Mouse (Mus musculus): ENCODE results near the gene Tomm34. TPM values are rescaled to one million over a fixed set of nuclear protein-coding genes. Genes with fewer than 3 reads are reported as not detected.

The Tomm34 gene
- polyA plus RNA-seq, 1 experiment from 2014 or later: 58.7 TPM

DNA sequence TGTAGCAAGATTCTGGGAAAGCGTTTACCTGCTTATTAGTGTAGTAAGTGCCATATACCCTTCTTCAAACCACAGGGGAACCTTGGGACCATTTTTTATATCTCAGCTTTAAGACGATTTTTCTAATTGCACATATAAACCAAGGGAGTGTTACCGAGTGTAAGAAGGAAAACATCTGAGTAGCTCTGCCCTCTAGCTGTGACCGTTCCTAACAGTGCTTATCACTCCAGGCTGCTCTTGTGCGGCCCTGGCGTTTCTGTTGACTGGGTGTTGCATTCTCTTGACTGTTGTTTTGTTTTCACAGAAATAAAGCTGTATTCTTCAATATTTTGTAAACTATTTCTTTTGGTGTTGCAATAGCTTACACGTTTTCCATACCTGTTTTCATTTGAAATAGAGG lies 23.2 kb upstream of the Tomm34 start:
- WGBS: 56% methylated on average over 7 of the region's 7 CpGs
- Histone ChIP-seq H3K27me3 (ENCODE audit: insufficient read depth, poor library complexity, severe bottlenecking) (no peaks in the 10 kb centered on the region), H3K4me1 (no peaks in the 10 kb centered on the region), H3K36me3 (peaks cover 49% of the 10 kb centered on the region), H3K9me3 (no peaks in the 10 kb centered on the region), H3K4me3 (no peak overlapping the region), H3K27ac (no peak overlapping the region)
- no peak for DNase-seq (ENCODE audit: low spot score)

DNA sequence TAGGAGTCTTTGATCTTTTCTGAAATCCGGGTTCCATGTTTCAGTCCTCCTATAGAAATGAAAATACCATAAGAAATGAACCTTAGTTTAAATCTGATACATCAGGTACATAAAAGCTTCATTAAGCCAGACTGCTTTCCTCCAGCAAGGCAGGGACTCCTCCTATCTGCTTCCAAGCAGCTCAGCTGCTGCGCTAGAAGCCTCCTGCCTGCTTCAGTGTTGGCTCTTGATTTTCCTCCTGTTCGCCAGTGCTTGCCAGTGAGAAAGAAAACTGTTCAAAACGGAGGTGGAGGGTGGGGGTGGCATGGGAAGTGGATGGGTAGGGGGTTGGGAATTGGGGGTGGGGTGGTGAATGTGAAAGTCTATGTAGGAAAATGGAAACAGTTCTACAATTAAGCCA lies 18.5 kb upstream of the Tomm34 start:
- H3K9me3 ChIP-seq: no peaks in the 10 kb centered on the region
- H3K4me1 ChIP-seq: no peaks in the 10 kb centered on the region
- no peaks in the 10 kb centered on the region for H3K27me3 ChIP-seq (ENCODE audit: insufficient read depth, poor library complexity, severe bottlenecking)
- no peak for DNase-seq (ENCODE audit: low spot score)
- H3K27ac ChIP-seq: no peak overlapping the region
- WGBS: 89% methylated on average over 4 of the region's 4 CpGs
- H3K36me3 ChIP-seq: peaks cover 68% of the 10 kb centered on the region
- no peak overlapping the region for H3K4me3 ChIP-seq

GRCm38 (mm10) chr2:164087416-164088017 lies 16.5 kb upstream of the Tomm34 start:
- H3K4me1 ChIP-seq: no peaks in the 10 kb centered on the region
- WGBS: 89% methylated on average over 6 of the region's 6 CpGs
- no peak for DNase-seq (ENCODE audit: low spot score)
- H3K4me3 ChIP-seq: no peak overlapping the region
- no peaks in the 10 kb centered on the region for H3K9me3 ChIP-seq
- peaks cover 84% of the 10 kb centered on the region for H3K36me3 ChIP-seq
- no peaks in the 10 kb centered on the region for H3K27me3 ChIP-seq (ENCODE audit: insufficient read depth, poor library complexity, severe bottlenecking)
- no peak overlapping the region for H3K27ac ChIP-seq

DNA sequence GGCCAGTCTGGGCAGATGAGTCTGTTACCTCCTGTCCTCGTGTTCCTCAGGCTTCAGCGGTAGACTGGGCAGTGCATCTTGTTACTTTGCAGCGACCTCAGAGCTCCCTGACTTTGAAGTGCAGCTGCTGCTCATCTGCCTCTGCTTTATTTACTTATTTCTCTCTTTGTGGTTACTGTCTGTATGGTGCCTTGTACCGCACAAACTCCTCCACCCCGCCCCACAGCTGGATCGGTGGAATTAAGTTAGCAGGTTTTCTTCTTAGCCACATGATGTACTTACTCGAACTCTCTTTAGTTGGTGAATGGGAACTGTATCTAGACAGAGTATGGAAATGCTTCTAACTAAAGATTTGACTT lies 13.4 kb upstream of the Tomm34 start:
- H3K36me3 ChIP-seq: peaks cover 90% of the 10 kb centered on the region
- H3K4me1 ChIP-seq: no peaks in the 10 kb centered on the region
- 92% methylated on average over 7 of the region's 7 CpGs for WGBS

DNA sequence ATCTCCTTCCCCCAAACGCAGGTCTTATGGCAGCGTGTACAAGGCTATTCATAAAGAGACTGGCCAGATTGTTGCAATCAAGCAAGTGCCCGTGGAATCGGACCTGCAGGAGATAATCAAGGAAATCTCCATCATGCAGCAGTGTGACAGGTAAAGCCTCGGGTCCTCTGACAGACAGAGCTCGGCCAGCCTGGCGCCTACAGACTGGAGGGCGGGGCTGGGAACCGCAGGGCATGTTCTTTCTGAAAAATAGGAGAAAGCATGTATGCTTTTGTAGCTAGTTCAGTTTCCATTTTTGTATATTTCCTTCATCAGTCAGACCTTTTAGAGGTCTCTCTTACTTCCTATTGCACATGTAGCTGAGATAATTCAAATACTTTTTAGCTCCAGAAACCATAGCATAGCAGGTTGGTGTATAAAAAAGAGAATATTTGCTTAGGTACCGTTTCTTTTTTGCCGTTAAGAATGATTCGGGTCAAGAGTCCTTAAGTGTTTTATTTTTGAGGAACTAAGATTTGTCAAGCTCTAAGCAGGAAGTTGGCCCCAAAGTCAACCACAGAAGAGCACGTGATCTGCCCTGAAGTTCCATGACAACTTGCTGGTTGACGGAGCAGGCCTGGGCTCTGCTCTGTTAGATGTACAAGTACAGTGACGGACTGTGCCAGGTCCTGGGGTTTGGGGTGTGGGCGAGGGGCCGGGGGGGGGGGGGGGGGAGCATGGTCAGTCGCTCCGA lies 12.8 kb upstream of the Tomm34 start:
- Histone ChIP-seq H3K27me3 (ENCODE audit: insufficient read depth, poor library complexity, severe bottlenecking) (no peaks in the 10 kb centered on the region), H3K36me3 (peaks cover 85% of the 10 kb centered on the region), H3K4me1 (no peaks in the 10 kb centered on the region), H3K27ac (no peak overlapping the region), H3K4me3 (no peak overlapping the region), H3K9me3 (no peaks in the 10 kb centered on the region)
- no peak for DNase-seq (ENCODE audit: low spot score)
- WGBS: 91% methylated on average over 19 of the region's 19 CpGs

More for the DNA sequence above, 13.4 kb upstream of the Tomm34 start:
- no peaks in the 10 kb centered on the region for H3K27me3 ChIP-seq (ENCODE audit: insufficient read depth, poor library complexity, severe bottlenecking)
- H3K27ac ChIP-seq: no peak overlapping the region
- no peak for DNase-seq (ENCODE audit: low spot score)
- no peaks in the 10 kb centered on the region for H3K9me3 ChIP-seq
- no peak overlapping the region for H3K4me3 ChIP-seq

DNA sequence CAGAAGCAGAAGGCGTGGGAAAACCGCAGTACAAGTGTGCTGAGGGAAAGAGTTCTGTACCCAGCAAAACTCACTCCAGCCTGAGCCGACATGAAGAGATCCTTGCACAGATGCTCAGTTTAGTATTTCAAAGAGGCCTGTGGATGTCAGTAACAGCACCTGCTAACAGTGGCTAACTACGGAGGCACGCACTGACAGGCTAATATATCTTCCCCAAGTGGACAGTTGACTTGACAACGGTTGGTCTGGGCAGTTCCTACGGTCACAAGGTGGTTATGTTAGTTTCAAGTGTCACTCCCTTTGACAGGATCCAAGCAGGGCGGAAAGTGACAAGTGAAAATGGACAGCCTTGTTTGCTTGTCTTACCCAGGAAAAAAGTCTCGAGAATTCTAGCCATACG lies 11.2 kb upstream of the Tomm34 start:
- Histone ChIP-seq H3K9me3 (no peaks in the 10 kb centered on the region), H3K4me1 (no peaks in the 10 kb centered on the region), H3K36me3 (peaks cover 69% of the 10 kb centered on the region), H3K27me3 (ENCODE audit: insufficient read depth, poor library complexity, severe bottlenecking) (no peaks in the 10 kb centered on the region), H3K27ac (no peak overlapping the region), H3K4me3 (no peak overlapping the region)
- no peak for DNase-seq (ENCODE audit: low spot score)
- WGBS: 63% methylated on average over 10 of the region's 10 CpGs

GRCm38 (mm10) chr2:164081577-164081976 lies 10.6 kb upstream of the Tomm34 start:
- no peaks in the 10 kb centered on the region for H3K27me3 ChIP-seq (ENCODE audit: insufficient read depth, poor library complexity, severe bottlenecking)
- 94% methylated on average over 10 of the region's 10 CpGs for WGBS
- no peak for DNase-seq (ENCODE audit: low spot score)

GRCm38 (mm10) chr2:164079488-164079887 lies 8.5 kb upstream of the Tomm34 start:
- Histone ChIP-seq H3K4me3 (no peak overlapping the region), H3K4me1 (peaks cover 11% of the 10 kb centered on the region), H3K27me3 (ENCODE audit: insufficient read depth, poor library complexity, severe bottlenecking) (no peaks in the 10 kb centered on the region), H3K36me3 (peaks cover 54% of the 10 kb centered on the region), H3K27ac (no peak overlapping the region), H3K9me3 (no peaks in the 10 kb centered on the region)
- WGBS: 81% methylated on average over 6 of the region's 6 CpGs
- DNase-seq (ENCODE audit: low spot score): no peak

More at GRCm38 (mm10) chr2:164081577-164081976, 10.6 kb upstream of the Tomm34 start:
- H3K4me1 ChIP-seq: no peaks in the 10 kb centered on the region
- peaks cover 66% of the 10 kb centered on the region for H3K36me3 ChIP-seq
- H3K4me3 ChIP-seq: no peak overlapping the region
- 0 out of 2 replicates have a peak overlapping the region, but pooled peaks have one; percentile 16 for H3K27ac ChIP-seq
- no peaks in the 10 kb centered on the region for H3K9me3 ChIP-seq

GRCm38 (mm10) chr2:164077875-164078274 lies 6.9 kb upstream of the Tomm34 start:
- H3K27me3 ChIP-seq (ENCODE audit: insufficient read depth, poor library complexity, severe bottlenecking): no peaks in the 10 kb centered on the region
- peaks cover 38% of the 10 kb centered on the region for H3K36me3 ChIP-seq
- H3K4me1 ChIP-seq: peaks cover 12% of the 10 kb centered on the region
- no peak overlapping the region for H3K27ac ChIP-seq
- 86% methylated on average over 5 of the region's 5 CpGs for WGBS
- no peak overlapping the region for H3K4me3 ChIP-seq
- no peak for DNase-seq (ENCODE audit: low spot score)
- no peaks in the 10 kb centered on the region for H3K9me3 ChIP-seq

GRCm38 (mm10) chr2:164076874-164077425 lies 6.0 kb upstream of the Tomm34 start:
- no peak overlapping the region for H3K4me3 ChIP-seq
- H3K4me1 ChIP-seq: peaks cover 12% of the 10 kb centered on the region
- H3K27me3 ChIP-seq (ENCODE audit: insufficient read depth, poor library complexity, severe bottlenecking): no peaks in the 10 kb centered on the region
- no peak overlapping the region for H3K27ac ChIP-seq
- WGBS: 76% methylated on average over 8 of the region's 8 CpGs
- H3K36me3 ChIP-seq: peaks cover 32% of the 10 kb centered on the region
- no peak for DNase-seq (ENCODE audit: low spot score)
- H3K9me3 ChIP-seq: no peaks in the 10 kb centered on the region

DNA sequence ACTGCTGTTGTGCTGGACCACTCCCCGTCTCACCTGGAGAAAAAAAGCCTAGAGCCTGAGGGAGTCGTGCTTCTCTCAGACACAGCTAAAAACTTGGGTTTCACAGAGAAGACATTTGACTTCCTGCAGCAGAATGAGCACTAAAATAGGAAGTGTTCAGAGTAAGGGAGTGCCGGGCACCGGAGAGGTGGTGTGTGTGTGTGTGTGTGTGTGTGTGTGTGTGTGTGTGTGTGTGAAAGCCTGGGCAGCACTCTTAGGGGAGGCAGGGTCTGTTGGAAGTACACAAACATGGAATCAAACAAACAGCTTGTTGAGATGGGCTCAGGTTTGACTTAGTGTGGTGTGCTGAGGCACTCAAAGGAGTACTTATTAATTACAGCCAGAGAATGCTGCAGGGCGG lies 4.1 kb upstream of the Tomm34 start:
- no peaks in the 10 kb centered on the region for H3K27me3 ChIP-seq (ENCODE audit: insufficient read depth, poor library complexity, severe bottlenecking)
- 41% methylated on average over 5 of the region's 5 CpGs for WGBS
- H3K27ac ChIP-seq: no peak overlapping the region
- no peaks in the 10 kb centered on the region for H3K9me3 ChIP-seq
- peaks cover 12% of the 10 kb centered on the region for H3K4me1 ChIP-seq
- no peak for DNase-seq (ENCODE audit: low spot score)
- H3K4me3 ChIP-seq: peak overlapping the region; percentile 78
- peaks cover 13% of the 10 kb centered on the region for H3K36me3 ChIP-seq

- Histone ChIP-seq H3K4me1 (peaks cover 16% of the 10 kb centered on the region), H3K27me3 (ENCODE audit: insufficient read depth, poor library complexity, severe bottlenecking) (no peaks in the 10 kb centered on the region), H3K36me3 (peaks cover 5% of the 10 kb centered on the region; the same call in 1 of the 2 replicates), H3K4me3 (peak overlapping the region; percentile 78), H3K9me3 (no peaks in the 10 kb centered on the region), H3K27ac (peak overlapping the region; percentile 84)
- DNase-seq (ENCODE audit: low spot score): peak; percentile 98
- WGBS: under 1% methylated on average over 48 of the region's 48 CpGs
Measured at GRCm38 (mm10) chr2:164073918-164074578, 3.1 kb upstream of the Tomm34 start.

DNA sequence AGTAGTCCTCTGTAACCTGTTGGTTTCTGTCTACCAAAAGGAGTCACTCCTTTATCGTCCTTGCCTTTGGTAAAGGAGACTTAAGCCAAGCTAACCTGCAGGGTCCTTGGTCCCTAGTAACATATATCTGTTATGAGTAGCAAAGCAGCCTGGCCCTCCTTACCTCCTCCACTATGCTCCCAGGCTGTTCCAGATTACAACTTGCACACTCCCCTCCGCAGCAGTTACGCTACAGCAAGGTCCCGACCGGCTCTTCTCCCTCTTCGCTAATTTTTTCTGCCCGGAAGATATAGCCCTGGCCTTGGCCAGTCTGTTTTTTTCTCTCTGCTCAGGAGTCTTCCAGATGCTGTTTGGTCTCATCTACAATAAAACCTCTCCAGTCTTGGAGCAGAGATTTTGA lies 2.2 kb upstream of the Tomm34 start:
- DNase-seq (ENCODE audit: low spot score): no peak
- WGBS: 82% methylated on average over 7 of the region's 7 CpGs
- Histone ChIP-seq H3K9me3 (no peaks in the 10 kb centered on the region), H3K27me3 (ENCODE audit: insufficient read depth, poor library complexity, severe bottlenecking) (no peaks in the 10 kb centered on the region), H3K36me3 (peaks cover 5% of the 10 kb centered on the region; the same call in 1 of the 2 replicates), H3K4me1 (peaks cover 16% of the 10 kb centered on the region), H3K4me3 (no peak overlapping the region), H3K27ac (no peak overlapping the region)

Data from heart, embryonic 10.5 days (tissue).